Mouse (Mus musculus) CD8-positive naive resting alpha-beta T cell, adult 2 months (primary cell): ENCODE data around the gene Ace.
"Not testable (repeated sequence)": the region's sequence is repeated elsewhere in the genome, so short reads cannot be mapped to it uniquely, and the experiment has no call there.

Experiments
- DNase-seq, 2 experiments: peaks; one replicate each; pipeline ENCODE4 v3.0.0; 2022; ENCODE audit warnings: low read depth in 2 of 2, low spot score in 2 of 2

Gene Ace

DNA sequence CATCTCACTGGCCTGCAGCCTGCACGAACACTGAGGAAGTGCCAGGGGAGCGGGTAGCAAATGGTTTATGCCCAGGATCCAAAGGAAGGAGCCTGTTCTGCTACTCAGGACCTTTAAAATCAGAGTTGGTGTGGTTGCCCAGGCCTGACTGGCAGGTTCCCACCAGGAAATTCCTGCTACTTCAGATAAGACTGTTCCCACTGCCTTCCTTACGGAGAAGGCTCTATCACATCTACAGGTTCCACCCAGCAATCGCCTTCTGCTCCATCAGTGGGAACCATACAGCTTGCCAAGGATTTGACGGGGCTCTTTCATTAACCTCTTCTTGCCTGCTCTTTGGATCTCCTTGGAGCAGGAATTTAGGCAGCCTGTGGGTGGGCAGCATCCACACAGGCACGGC is 19.7 kb downstream of the Ace start:
- DNase-seq = no peak

DNA sequence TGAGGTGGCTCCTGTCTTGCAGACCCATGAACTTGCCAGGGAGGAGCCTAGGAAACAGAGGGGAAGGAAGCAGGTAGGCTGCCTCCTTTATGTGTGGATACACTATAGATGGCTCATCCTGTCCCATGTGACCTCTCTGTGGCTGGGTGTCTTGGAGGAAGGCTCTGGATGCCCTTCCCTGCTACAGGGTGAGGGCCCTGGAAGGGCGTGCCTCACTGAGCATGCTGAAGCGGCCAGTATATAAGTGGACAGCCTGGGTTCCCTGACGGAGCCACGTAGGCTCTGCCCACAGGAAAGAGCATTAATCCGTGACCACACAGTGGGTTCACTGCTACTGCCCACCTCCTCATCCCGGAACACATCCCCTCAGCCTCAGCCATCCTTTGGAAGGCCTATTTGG is 21.7 kb downstream of the Ace start:
- DNase-seq = no peak

DNA sequence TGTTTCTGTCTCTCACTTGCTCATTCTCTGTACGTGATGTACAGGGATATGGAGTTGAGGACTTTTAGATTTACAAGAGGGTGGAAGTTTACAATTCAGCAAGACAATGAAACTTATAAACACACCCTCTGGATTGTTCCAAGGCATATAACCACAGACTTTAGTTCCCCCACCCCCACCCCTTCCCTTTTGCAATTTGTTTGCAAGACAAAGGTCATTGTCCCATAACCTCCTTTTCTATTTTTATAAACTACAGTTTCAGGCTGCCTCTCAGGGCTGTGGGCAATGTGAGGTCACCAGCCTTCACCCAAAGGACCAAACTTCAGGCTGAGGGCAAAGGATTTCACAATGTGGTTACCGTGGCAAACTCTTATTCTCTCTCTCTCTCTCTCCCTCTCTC is 22.5 kb downstream of the Ace start:
- DNase-seq = no peak

DNA sequence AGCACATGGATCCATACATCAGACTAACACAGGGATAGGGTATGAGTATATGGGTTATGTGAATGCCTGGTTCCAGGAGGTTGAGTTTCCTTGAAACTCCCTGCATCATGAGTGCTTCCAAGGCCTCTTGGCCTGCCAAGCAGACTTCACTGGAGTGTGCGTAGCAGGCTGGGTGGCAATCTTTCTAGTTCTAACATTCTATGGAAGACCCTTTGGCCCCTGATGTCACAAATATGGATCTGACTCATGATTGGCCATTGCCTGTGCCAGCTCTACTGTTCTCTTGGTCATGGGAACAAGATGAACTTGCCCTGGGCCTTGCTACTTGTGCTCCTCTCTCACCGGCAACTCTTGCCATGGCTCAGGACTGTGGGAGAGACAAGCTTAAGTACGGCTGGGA is 26.6 kb downstream of the Ace start, which contains the start of gene Ace3:
TSS of gene Ace3 (plus strand) at position 301 of the 400 bp plus-strand sequence.
- no peak for DNase-seq

DNA sequence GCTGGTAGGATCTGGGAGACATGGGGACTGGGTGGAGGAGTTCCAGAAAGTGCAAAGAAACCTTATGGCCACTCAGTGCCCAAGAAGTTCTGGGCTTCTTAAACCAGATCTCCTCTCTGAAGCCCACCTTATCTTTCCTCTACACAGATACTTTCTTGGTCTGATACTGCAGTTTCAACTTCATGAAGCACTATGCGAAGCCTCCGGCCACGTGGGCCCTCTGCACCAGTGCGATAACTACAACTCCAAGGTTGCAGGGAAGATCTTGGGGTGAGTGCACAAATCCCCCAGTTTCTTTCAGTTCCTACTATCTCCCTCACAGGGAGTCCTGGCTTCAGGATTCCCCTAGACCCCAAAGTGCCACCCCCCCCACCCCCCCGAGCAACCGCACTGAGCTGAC is 32.3 kb downstream of the Ace start:
- no peak for DNase-seq

DNA sequence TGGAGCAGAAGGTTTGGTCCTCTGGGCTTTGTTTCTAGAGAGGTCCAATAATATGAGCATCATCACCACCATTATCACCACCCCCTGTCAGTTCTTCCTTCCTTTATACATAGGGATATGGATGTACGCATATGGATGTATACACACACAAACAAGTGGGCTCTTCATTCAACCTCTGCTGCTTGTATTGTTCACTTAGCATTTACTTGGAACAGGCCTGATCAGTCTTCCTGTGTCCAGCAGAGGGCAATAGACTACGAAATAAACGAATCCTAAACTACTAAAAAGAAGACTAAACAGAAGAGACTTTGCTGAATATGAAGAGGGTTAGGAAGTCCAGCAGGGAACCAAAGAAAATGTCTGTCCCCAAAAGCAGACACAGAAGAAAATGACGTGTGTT is 34.0 kb downstream of the Ace start:
- peak in 1 of 2 experiments; percentile 44 for DNase-seq

DNA sequence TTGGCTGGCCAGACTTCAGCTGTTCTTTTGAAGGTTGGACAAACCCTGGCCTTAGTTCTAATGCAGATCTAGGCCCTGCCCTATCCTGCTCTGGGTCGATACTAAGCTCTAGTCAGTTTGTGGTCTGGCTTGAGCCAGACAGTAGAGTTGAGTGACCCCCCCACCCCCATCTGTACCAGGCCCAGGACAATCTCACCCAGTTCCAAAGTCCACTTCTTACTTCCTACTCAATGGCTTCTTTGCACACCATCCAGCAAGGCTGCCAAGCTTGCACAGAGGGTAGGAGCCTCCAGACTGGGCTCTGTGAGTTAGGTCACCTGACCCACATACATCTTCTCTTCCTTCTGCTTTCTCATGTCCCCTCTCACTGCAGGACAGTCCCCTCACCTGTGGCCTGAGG is 36.8 kb downstream of the Ace start:
- DNase-seq = no peak

DNA sequence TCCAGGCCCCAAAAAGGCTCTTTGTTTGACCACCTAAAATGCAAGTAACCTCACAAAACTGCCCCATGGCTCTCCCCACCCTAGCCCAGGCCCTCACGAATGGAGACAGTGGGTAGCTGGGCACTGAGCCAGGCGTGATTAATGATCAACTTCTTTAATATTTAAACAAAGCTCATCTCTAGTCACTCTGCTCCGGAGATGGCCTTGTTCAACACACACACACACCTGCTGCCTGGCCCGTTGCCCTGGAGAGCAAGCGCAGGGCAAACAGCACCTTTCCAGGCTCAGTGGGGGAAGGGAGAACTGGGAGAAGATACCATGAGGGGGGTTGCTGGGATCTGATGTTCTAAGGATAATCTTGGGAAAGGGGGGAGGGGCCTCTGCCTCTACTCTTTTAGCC is 38.2 kb downstream of the Ace start:
- no peak for DNase-seq

DNA sequence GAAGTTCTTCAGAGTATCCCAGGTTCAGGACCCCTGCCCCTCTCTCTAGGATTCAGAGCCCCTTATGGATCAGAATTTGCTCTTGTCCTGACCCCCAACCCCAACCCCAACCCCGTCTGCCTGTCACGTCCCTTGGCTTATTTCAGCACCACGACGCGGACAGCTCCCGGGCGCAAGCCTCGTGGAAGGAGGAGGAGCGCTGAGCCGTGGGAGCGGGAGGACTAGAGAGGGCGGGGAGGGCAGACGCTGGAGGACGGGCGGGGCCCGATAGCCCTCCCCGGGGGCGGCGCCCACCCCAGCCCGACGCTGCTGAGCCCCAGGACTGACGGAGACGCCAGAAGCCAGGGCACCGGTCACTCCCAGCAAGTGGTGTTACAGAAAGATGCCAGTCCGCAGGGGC is 40.1 kb downstream of the Ace start, which contains the start of gene Kcnh6:
TSS of gene Kcnh6 (plus strand) at position 304 of the 400 bp plus-strand sequence.
- DNase-seq = peak; percentile 16 to 50

DNA sequence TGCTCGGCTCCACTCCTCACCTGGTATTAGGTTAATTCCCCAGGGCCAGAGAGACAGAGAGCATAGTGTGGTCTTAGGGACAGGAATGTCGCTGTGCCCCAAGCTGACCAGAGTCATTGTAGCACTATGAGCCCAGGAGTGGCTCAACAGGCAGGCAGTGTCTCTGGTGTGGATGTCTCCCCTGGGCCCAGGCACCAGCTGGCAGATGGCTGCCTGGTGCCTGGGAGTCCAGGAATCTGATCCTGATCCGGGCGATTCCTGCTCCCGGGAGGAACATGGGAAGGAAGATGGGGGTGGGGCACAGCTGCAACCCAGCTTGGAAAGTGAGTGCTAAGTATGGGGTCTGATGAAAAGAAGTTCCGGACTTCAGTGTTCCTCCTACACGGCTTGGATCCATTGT is 45.0 kb downstream of the Ace start:
- no peak for DNase-seq

DNA sequence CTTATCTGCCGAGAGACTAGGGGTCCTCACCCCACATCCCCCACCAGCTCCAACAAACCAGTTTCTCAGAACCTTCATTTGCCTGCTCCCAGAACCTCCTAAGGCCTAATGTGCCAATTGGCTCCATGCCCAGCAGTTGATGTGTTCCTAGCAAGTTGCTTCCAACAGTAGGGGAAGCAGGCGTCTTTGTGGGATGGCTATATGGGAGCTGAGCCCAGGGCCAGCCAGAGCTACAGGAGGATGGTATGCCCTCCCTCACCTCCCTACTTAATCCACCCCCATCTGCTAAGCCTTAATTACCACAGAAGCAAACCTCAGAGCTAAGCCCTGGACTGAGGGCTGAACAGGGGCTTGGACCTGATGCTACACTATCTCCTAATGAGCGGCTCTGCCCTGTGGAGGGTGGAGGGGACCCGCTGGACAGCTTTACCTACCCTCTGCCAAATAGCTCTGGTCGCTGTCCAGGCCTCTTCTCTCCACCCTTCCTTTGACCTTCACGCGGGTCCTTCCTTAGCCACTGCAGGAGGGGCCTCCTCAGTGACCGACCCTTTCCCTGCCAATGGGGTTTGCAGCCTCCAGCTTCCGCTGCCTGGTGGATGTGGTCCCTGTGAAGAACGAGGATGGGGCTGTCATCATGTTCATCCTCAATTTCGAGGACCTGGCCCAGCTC is 45.9 kb downstream of the Ace start:
- DNase-seq = no peak

DNA sequence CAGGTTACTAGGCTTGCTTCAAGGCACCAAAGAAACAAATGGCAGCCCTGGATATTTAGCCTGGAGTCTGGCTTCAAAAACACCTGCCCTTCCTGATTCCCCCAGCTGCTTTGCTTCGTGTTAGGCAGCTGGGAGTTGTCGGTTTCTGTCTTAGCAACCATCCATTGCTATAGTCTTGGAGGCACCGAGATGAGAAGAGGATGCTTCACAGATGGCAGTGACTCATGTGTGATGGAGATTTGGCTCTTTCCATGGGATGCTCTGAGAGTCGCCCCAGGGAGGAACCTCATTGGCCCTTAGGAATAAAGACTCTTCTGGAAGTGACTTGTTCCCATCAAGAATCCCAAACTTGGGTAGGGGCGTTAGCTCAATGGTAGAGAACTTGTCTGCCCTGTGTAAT is 48.7 kb downstream of the Ace start:
- DNase-seq = no peak

DNA sequence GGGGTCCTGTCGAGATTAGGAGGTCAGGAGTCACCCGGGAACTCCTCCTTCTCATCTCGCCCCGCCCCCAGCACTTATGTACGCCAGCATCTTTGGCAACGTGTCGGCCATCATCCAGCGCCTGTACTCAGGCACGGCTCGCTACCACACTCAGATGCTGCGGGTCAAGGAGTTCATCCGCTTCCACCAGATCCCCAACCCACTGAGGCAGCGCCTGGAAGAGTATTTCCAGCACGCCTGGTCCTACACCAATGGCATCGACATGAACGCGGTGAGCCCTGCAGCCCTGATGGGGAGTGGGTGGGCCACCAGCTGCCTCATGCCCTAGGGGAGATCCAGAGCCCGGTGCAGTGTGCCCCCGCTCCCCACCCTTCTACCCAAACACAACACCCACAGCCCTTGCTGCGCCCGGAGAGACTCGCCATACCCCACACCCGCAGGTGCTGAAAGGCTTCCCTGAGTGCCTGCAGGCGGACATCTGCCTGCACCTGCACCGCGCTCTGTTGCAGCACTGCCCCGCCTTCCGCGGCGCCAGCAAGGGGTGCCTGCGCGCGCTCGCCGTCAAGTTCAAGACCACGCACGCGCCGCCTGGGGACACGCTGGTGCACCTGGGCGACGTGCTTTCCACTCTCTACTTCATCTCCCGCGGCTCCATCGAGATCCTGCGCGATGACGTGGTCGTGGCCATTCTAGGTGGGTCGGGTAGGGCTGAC is 52.5 kb downstream of the Ace start:
- peak in 1 of 2 experiments; percentile 26 for DNase-seq

DNA sequence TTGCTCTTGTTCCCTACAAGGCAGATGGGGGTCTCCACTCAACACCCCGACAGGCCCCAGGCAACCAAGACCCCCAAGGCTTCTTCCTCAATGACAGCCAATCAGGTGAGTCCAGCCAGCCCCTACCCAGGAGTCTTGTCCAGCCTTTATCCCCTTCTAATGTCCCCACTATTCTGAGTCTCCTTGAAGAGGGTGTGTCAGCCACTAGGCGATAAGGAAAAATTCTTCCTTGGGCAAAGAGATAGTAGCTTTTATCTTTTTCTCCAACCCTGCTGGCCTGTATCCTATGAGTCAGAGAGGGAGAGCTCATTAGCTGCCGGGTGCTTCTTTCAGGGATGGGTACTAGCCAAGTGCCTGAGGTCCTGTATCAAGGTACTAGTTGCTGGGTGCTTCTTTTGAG is 58.0 kb downstream of the Ace start:
- DNase-seq = no peak

DNA sequence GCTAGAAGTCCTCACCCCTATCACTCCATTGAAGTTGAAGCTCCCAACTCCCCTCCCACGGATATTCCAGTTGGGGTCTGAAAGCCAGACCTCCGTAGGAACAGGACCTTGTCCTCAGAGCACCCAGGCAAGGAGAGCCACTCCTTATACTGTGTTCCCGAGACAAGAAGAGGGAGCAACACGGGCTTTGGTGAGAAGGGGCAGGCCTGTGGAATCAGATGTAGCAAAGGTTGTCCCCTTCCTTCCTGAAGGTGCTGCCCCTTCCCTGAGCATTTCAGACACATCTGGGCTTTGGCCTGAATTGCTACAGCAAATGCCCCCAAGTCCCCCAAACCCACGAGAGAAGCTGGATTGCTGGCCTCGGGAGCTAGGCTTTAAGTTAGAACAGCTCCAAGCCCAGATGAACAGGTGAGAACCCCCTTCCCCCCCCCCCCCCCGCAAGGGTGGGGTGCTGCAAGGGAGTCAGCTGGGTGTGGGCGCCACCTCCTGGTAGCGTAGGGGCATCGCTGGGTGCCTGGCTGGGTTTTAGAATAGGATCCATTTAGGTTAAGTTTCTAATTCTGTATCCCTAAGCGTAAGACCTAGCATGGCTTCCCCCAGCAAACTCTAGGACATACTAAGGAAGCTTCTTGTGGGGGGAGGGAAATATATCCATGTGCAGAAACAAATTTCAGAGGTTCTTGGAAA is 58.9 kb downstream of the Ace start:
- DNase-seq = peak; percentile 66 to 82

DNA sequence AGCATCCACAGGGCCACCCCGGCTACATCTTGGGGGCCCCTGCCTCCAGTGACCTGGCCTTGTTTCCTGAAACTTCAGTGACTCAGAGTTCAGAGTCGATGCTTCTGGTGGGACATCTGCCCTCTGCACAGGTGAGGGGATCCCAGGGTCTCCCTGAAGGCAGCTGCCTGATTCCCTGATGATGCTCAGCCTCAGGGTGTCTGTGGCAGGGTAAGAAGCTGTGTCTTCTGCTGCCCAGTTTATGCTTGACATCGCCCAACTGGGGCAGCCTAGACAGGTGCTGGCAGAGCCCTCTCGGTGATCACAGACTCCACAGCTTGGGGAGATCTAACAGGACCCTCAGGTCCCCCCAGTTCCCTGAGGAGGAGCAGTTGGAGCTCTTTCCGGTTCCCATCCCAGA is 59.9 kb downstream of the Ace start:
- DNase-seq = peak; percentile 32 to 40

DNA sequence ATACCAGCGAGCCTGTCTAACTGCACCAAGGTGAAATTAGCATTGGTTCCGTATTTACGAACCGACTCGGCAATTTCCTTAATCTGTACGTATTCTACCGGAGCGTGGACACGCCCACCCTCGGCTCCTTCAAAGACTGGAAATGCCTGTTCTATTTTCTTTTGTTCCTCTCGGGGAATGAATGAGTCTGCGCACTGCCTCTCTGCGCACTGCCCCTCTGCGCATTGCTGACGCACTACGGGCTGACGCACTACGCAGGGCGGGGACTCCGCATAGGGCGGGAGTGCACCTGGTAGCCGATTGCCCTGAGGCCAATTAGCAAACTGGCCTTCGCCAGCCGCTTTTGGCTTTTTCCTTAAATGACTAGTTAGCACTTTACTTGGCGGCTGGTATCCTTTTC is 64.3 kb downstream of the Ace start:
- not testable (repeated sequence) for DNase-seq

DNA sequence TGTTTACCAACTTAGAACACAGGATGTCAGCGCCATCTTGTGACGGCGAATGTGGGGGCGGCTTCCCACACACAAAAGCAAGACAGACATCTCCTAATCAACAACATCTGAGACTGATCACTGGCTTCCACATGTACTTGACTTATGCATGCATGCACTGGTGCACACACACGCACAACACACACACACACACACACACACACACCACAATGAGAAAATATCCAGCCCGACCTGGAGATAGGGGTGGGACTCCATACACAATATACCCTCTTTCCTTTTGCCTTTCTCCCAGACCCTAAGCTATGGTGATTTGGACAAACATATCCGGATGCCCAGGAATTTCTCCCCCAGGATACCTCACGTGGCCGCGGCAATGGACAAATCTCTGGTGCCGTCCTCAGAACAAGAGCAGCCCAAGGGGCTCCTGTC is 65.8 kb downstream of the Ace start:
- peak; percentile 57 to 64 for DNase-seq

DNA sequence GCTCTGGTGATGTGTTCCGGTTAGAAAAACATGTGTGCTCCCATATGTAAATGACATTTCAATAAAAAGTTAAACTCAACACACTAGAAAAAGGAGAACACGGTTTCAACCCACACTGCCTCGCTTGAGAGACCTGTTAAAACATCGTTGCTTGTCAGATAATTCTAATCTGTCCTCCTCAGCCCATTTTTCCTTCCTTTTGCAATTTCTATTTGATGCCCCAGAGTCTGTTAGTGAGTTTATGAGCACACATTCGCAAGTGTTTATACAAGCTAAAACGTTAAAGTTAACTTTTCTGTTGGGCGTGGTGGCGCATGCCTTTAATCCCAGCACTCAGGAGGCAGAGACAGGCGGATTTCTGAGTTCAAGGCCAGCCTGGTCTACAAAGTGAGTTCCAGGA is 67.2 kb downstream of the Ace start:
- no peak for DNase-seq

DNA sequence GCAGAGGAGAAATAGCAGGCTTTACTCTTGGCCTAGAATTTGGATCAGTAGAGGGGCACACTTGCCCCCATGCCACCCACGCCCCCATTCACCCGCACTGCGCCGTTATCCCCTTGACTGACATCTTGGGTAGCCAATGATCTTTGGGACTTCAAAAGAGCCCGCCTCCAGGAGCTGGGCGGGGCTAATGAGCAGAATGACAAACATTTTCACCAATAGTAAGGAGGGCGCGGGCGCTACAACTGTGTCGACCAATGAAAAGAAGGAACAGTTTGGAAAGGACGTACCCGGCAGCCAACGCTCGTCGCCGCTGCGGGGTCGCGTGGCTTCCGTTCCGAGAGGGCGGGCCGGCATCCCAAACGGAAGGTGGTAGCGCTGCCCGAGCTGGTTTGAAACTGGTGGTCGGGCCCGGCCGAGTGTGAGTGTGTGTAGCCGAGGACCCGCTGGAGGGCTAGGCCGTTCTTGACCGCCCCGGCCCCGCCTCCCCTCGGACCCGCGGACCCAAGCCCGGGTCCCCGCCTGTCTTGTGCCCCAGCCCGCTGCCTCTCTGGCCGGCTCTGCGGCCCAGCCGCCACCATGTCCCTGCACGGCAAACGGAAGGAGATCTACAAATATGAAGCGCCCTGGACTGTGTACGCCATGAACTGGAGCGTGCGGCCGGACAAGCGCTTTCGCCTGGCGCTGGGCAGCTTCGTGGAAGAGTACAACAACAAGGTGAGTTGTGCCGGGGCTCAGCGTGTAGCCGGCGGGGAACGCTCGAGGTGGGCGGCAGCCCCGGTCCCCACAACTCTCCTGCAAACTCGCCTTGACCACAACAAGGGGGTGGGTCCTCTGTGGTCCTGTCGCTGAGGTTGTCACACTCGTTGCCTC is 69.0 kb downstream of the Ace start, which contains the start of gene Dcaf7:
TSS of gene Dcaf7 (plus strand) at position 325 of the 870 bp plus-strand sequence.
- DNase-seq = peak; percentile 98 to 100

DNA sequence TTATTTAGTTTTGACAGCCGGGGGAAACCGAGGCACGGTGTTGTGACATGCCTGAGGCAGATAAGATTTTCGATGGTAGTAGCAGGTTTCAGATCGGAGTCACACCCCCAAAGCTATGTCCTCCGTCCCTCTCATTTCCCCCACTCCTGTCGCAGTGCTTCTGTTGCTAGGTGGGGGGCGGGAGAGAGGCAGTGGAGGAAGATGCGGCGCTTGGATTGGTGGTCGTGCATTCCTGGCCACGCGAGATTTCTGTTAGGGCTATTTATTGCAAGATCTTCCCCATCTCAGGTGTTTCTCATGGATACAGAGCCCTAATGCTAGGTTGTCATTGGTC is 69.6 kb downstream of the Ace start:
- DNase-seq = peak; percentile 20 to 51
